In genomic region chr17:56133457-56134363, GRCm38 (mm10) we compare ENCODE assay signal across 8 mouse cellular contexts. TPM values are rescaled to one million over a fixed set of nuclear protein-coding genes. Genes with fewer than 3 reads are reported as not detected.
DNase-seq lines count a peak whose midpoint lies in the region; ATAC-seq and TF ChIP-seq lines count a peak whose summit lies in the region.

No protein-coding gene starts in this region.

- peaks cover 3% of the 10 kb centered on the region for H3K9me3 ChIP-seq in CH12.LX (replicated peaks; ENCODE audit: low read length)
- H3K9me3 ChIP-seq in intestine, embryonic 14.5 days (ENCODE audit: control insufficient read depth, low read length): no peaks in the 10 kb centered on the region
- no peaks in the 10 kb centered on the region for H3K9me3 ChIP-seq in liver, embryonic 15.5 days (replicated peaks)
- H3K9me3 ChIP-seq in neural tube, embryonic 11.5 days (ENCODE audit: control insufficient read depth, low read length): no peaks in the 10 kb centered on the region

- peak; percentile 51 for DNase-seq in CH12.LX (ENCODE audit: extremely low read depth)
- DNase-seq in adrenal gland, postnatal 14 days: peak; percentile 80
- peak; percentile 59 to 66 for DNase-seq in gastrocnemius, postnatal 36 days
- peak; percentile 78 for DNase-seq in intestine, embryonic 14.5 days (ENCODE audit: low spot score)
- no peak for DNase-seq in neural tube, embryonic 11.5 days (ENCODE audit: low spot score)
- DNase-seq in layer of hippocampus, adult 11-12 months (ENCODE audit: low spot score): no peak
- no peak for DNase-seq in cerebellum, adult 11 months

- TF ChIP-seq RAD21 in CH12.LX (IDR thresholded peaks at IDR 0.05; ENCODE audit: low read depth, low read length): no peak

- peaks cover 6 to 46% of the 10 kb centered on the region in 2 experiments; a peak in 3 of 4 replicates for H3K4me1 ChIP-seq in CH12.LX (ENCODE audit: control insufficient read depth in 1 of 2, insufficient read depth in 2 of 2)
- peaks cover 18% of the 10 kb centered on the region for H3K4me1 ChIP-seq in intestine, embryonic 14.5 days (replicated peaks; ENCODE audit: control insufficient read depth, insufficient read depth, low read length)
- peaks cover 36% of the 10 kb centered on the region for H3K4me1 ChIP-seq in liver, embryonic 15.5 days (replicated peaks)
- peaks cover 8% of the 10 kb centered on the region; the same call in 1 of the 2 replicates for H3K4me1 ChIP-seq in neural tube, embryonic 11.5 days (ENCODE audit: control insufficient read depth, insufficient read depth, low read length)

- peak overlapping the region; percentile 24 for H3K9ac ChIP-seq in CH12.LX (ENCODE audit: insufficient read depth, low read depth)
- 0 out of 2 replicates have a peak overlapping the region, but pooled peaks have one; percentile 11 for H3K9ac ChIP-seq in intestine, embryonic 14.5 days (ENCODE audit: low read length)
- H3K9ac ChIP-seq in liver, embryonic 15.5 days: 0 out of 2 replicates have a peak overlapping the region, but pooled peaks have one; percentile 15
- peak overlapping the region; percentile 18; the same call in 1 of the 2 replicates for H3K9ac ChIP-seq in neural tube, embryonic 11.5 days (ENCODE audit: low read length)

- H3K27me3 ChIP-seq in CH12.LX (replicated peaks): peaks cover 39% of the 10 kb centered on the region
- peaks cover 6% of the 10 kb centered on the region for H3K27me3 ChIP-seq in intestine, embryonic 14.5 days (replicated peaks; ENCODE audit: control insufficient read depth, insufficient read depth, low read length)
- peaks cover 11% of the 10 kb centered on the region for H3K27me3 ChIP-seq in liver, embryonic 15.5 days
- H3K27me3 ChIP-seq in neural tube, embryonic 11.5 days (ENCODE audit: control insufficient read depth, insufficient read depth, low read length): peaks cover 8% of the 10 kb centered on the region

- no peaks in the 10 kb centered on the region for H3K79me2 ChIP-seq in CH12.LX (replicated peaks; ENCODE audit: control insufficient read depth, extremely low read depth, insufficient read depth, poor library complexity, severe bottlenecking)

- in situ Hi-C loops in CH12.LX (cut with MboI; ENCODE audit: low pct_ligation_motif_present, low pct_unique_long_range_greater_than_20kb, low sequenced_read_pairs): loop anchor here (5.0 kb wide), 1 partner anchor 129 kb away; no protein-coding TSS in a partner anchor

- 15% methylated on average over 21 of the region's 21 CpGs for WGBS in intestine, embryonic 14.5 days
- 5% methylated on average over 20 of the region's 21 CpGs for WGBS in liver, embryonic 15.5 days (ENCODE audit: insufficient replicate concordance)
- WGBS in neural tube, embryonic 11.5 days: 25% methylated on average over 17 of the region's 21 CpGs

- intact Hi-C loops in gastrocnemius, postnatal 36 days (cut with DNase I): loop anchor here (2.0 to 5.0 kb wide), 2 partner anchors 25 to 214 kb away; no protein-coding TSS in a partner anchor

- H3K36me3 ChIP-seq in CH12.LX (replicated peaks in 1 of 2; ENCODE audit: control insufficient read depth in 1 of 2, insufficient read depth in 1 of 2, low read length in 1 of 2): peaks cover 0 to 19% of the 10 kb centered on the region in 2 experiments
- no peaks in the 10 kb centered on the region for H3K36me3 ChIP-seq in intestine, embryonic 14.5 days (ENCODE audit: control insufficient read depth, insufficient read depth, low read length)
- peaks cover 7% of the 10 kb centered on the region for H3K36me3 ChIP-seq in liver, embryonic 15.5 days (replicated peaks)
- H3K36me3 ChIP-seq in neural tube, embryonic 11.5 days (ENCODE audit: control insufficient read depth, insufficient read depth, low read length): no peaks in the 10 kb centered on the region

- H3K4me3 ChIP-seq in CH12.LX (replicated peaks in 1 of 3; ENCODE audit: low read depth in 2 of 3, low read length in 2 of 3, poor library complexity in 1 of 3): peak overlapping the region; percentile 5 to 47 (median 45)
- H3K4me3 ChIP-seq in intestine, embryonic 14.5 days (ENCODE audit: low read depth, low read length): peak overlapping the region; percentile 26
- peak overlapping the region; percentile 50 for H3K4me3 ChIP-seq in liver, embryonic 15.5 days (replicated peaks)
- no peak overlapping the region for H3K4me3 ChIP-seq in neural tube, embryonic 11.5 days (ENCODE audit: low read depth, low read length)

- TF ChIP-seq CTCF in CH12.LX (conservative IDR thresholded peaks at IDR 0.05 in 1 of 2, IDR thresholded peaks at IDR 0.05 in 1 of 2; ENCODE audit: low read depth in 2 of 2, low read length in 2 of 2): no peak

- no peak; the same call in 1 of the 2 replicates for TF ChIP-seq POLR2A in CH12.LX (IDR thresholded peaks at IDR 0.05; ENCODE audit: low read depth, low read length)

- dilution Hi-C loops in CH12.LX (cut with MboI; ENCODE audit: extremely low pct_ligation_motif_present, extremely low pct_unique_long_range_greater_than_20kb, low sequenced_read_pairs): no loop called here

- ATAC-seq in intestine, embryonic 14.5 days (replicated peaks; ENCODE audit: low FRiP score, low TSS enrichment, low read depth): peak; percentile 87
- ATAC-seq in liver, embryonic 15.5 days (ENCODE audit: insufficient read depth): peak; percentile 86
- ATAC-seq in neural tube, embryonic 11.5 days (ENCODE audit: insufficient read depth, low FRiP score, low TSS enrichment): peak; percentile 29; the same call in 1 of the 2 replicates

- TF ChIP-seq EP300 in CH12.LX (IDR thresholded peaks at IDR 0.05; ENCODE audit: low read length): no peak

- peak overlapping the region; percentile 3; the same call in 1 of the 2 replicates for H3K27ac ChIP-seq in CH12.LX (ENCODE audit: insufficient read depth, low read depth)
- peak overlapping the region; percentile 57 for H3K27ac ChIP-seq in intestine, embryonic 14.5 days (ENCODE audit: low read depth)
- peak overlapping the region; percentile 80 for H3K27ac ChIP-seq in liver, embryonic 15.5 days (replicated peaks)
- H3K27ac ChIP-seq in neural tube, embryonic 11.5 days (ENCODE audit: low read depth, low read length): no peak overlapping the region

- peak overlapping the region; percentile 35 for H3K4me2 ChIP-seq in CH12.LX (ENCODE audit: insufficient read depth, low read depth, poor library complexity, severe bottlenecking)
- H3K4me2 ChIP-seq in intestine, embryonic 14.5 days (ENCODE audit: low read length): peak overlapping the region; percentile 67
- H3K4me2 ChIP-seq in liver, embryonic 15.5 days: peak overlapping the region; percentile 83
- H3K4me2 ChIP-seq in neural tube, embryonic 11.5 days (ENCODE audit: low read depth): peak overlapping the region; percentile 37; the same call in 1 of the 2 replicates

TF ChIP-seq in CH12.LX, 34 proteins besides CTCF, POLR2A, EP300 and RAD21 (continues in another document):
- no peak for TF ChIP-seq CHD1 (IDR thresholded peaks at IDR 0.05; ENCODE audit: low read depth, low read length)

RNA-seq across cellular contexts. Expression of gene Sema6b, which starts 6.4 kb away (rescaled TPM):
- total RNA-seq in CH12.LX (2012; rRNA removed): 1.5 and 2.2 TPM in 2 replicates
- total RNA-seq in CH12.LX (2014; rRNA removed): 0.71 and 0.78 TPM in 2 replicates
- polyA plus RNA-seq in CH12.LX (2012; ENCODE audit: insufficient read length, low read depth): 1.3 TPM in 2 replicates
- 11.9 and 15.2 TPM in 2 replicates for total RNA-seq in adrenal gland, postnatal 14 days (2021)
- 1 to 10 TPM; 2.8 to 2.9 TPM for total RNA-seq in gastrocnemius, postnatal 36 days (2021)
- polyA plus RNA-seq in intestine, embryonic 14.5 days (2014; fragmentation: Nextera tagmentation; extraction: Ambion mirVana): 0.86 and 1.3 TPM in 2 replicates
- 0.81 and 1.3 TPM in 2 replicates for polyA plus RNA-seq in liver, embryonic 15.5 days (2015; fragmentation: Nextera tagmentation; extraction: Ambion mirVana)
- polyA plus RNA-seq in neural tube, embryonic 11.5 days (2014; fragmentation: Nextera tagmentation; extraction: Ambion mirVana): 3.9 and 4.3 TPM in 2 replicates

RNA-seq across cellular contexts. Expression of gene Lrg1, which starts 11.9 kb away (rescaled TPM):
- not detected in 2 replicates for total RNA-seq in CH12.LX (2012; rRNA removed)
- total RNA-seq in CH12.LX (2014; rRNA removed): not detected in 2 replicates
- not detected in 2 replicates for polyA plus RNA-seq in CH12.LX (2012; ENCODE audit: insufficient read length, low read depth)
- 58.3 and 63.2 TPM in 2 replicates for total RNA-seq in adrenal gland, postnatal 14 days (2021)
- total RNA-seq in gastrocnemius, postnatal 36 days (2021): 10 to 100 TPM; 14.9 to 15.7 TPM
- polyA plus RNA-seq in intestine, embryonic 14.5 days (2014; fragmentation: Nextera tagmentation; extraction: Ambion mirVana): 0.16 TPM in 1 of 2 replicates, not detected in the other
- polyA plus RNA-seq in liver, embryonic 15.5 days (2015; fragmentation: Nextera tagmentation; extraction: Ambion mirVana): 3.2 and 4.0 TPM in 2 replicates
- polyA plus RNA-seq in neural tube, embryonic 11.5 days (2014; fragmentation: Nextera tagmentation; extraction: Ambion mirVana): not detected in 2 replicates

RNA-seq across cellular contexts. Expression of gene Plin5, which starts 16.3 kb away (rescaled TPM):
- total RNA-seq in CH12.LX (2012; rRNA removed) (0.04 TPM in 1 of 2 replicates, not detected in the other), CH12.LX (2014; rRNA removed) (not detected in 2 replicates)
- not detected in 2 replicates for polyA plus RNA-seq in CH12.LX (2012; ENCODE audit: insufficient read length, low read depth)
- total RNA-seq in adrenal gland, postnatal 14 days (2021): 91.4 and 109 TPM in 2 replicates
- 10 to 100 TPM; 26.5 to 43.5 TPM for total RNA-seq in gastrocnemius, postnatal 36 days (2021)
- 0.58 TPM in 2 replicates for polyA plus RNA-seq in intestine, embryonic 14.5 days (2014; fragmentation: Nextera tagmentation; extraction: Ambion mirVana)
- polyA plus RNA-seq in liver, embryonic 15.5 days (2015; fragmentation: Nextera tagmentation; extraction: Ambion mirVana): 1.3 and 3.7 TPM in 2 replicates
- 0.16 and 0.23 TPM in 2 replicates for polyA plus RNA-seq in neural tube, embryonic 11.5 days (2014; fragmentation: Nextera tagmentation; extraction: Ambion mirVana)

RNA-seq across cellular contexts. Expression of gene Plin4, which starts 24.1 kb away (rescaled TPM):
- total RNA-seq in CH12.LX (2012; rRNA removed) (0.04 TPM in 2 replicates), CH12.LX (2014; rRNA removed) (not detected in 2 replicates)
- 0.04 TPM in 1 of 2 replicates, not detected in the other for polyA plus RNA-seq in CH12.LX (2012; ENCODE audit: insufficient read length, low read depth)
- 76.6 and 87.5 TPM in 2 replicates for total RNA-seq in adrenal gland, postnatal 14 days (2021)
- total RNA-seq in gastrocnemius, postnatal 36 days (2021): 100 to 1,000 TPM; 242 to 290 TPM
- 0.08 and 0.19 TPM in 2 replicates for polyA plus RNA-seq in intestine, embryonic 14.5 days (2014; fragmentation: Nextera tagmentation; extraction: Ambion mirVana)
- polyA plus RNA-seq in liver, embryonic 15.5 days (2015; fragmentation: Nextera tagmentation; extraction: Ambion mirVana): 0.02 and 0.06 TPM in 2 replicates
- 0.13 TPM in 1 of 2 replicates, not detected in the other for polyA plus RNA-seq in neural tube, embryonic 11.5 days (2014; fragmentation: Nextera tagmentation; extraction: Ambion mirVana)

RNA-seq across cellular contexts. Expression of gene Tnfaip8l1, which starts 28.6 kb away (rescaled TPM):
- total RNA-seq in CH12.LX (2012; rRNA removed) (1.9 and 2.4 TPM in 2 replicates), CH12.LX (2014; rRNA removed) (2.0 and 2.6 TPM in 2 replicates)
- 1.6 and 1.9 TPM in 2 replicates for polyA plus RNA-seq in CH12.LX (2012; ENCODE audit: insufficient read length, low read depth)
- 8.2 and 8.6 TPM in 2 replicates for total RNA-seq in adrenal gland, postnatal 14 days (2021)
- under 1 TPM; 0.41 to 0.64 TPM for total RNA-seq in gastrocnemius, postnatal 36 days (2021)
- polyA plus RNA-seq in intestine, embryonic 14.5 days (2014; fragmentation: Nextera tagmentation; extraction: Ambion mirVana): 11.3 and 14.0 TPM in 2 replicates
- 2.7 and 3.1 TPM in 2 replicates for polyA plus RNA-seq in liver, embryonic 15.5 days (2015; fragmentation: Nextera tagmentation; extraction: Ambion mirVana)
- polyA plus RNA-seq in neural tube, embryonic 11.5 days (2014; fragmentation: Nextera tagmentation; extraction: Ambion mirVana): 10.2 and 11.0 TPM in 2 replicates

Comparison
In these comparisons a context has a peak if more than half of its experiments do, and no peak if none do; other contexts are left out.
1. DNase-seq: peak in CH12.LX (single experiment), adrenal gland, postnatal 14 days (single experiment), gastrocnemius, postnatal 36 days (2 of 2) and intestine, embryonic 14.5 days (single experiment); none in neural tube, embryonic 11.5 days (single experiment), layer of hippocampus, adult 11-12 months (single experiment) and cerebellum, adult 11 months (single experiment).
2. ATAC-seq: peak in every context shown above with its lines; median percentile 87 in intestine, embryonic 14.5 days; 86 in liver, embryonic 15.5 days; 29 in neural tube, embryonic 11.5 days.
3. Peak in every context shown above with its lines, with median percentiles within 50 percentile points of each other: H3K4me2 ChIP-seq and H3K9ac ChIP-seq.